Mouse (Mus musculus): ENCODE results near the gene Gcc2. TPM values are rescaled to one million over a fixed set of nuclear protein-coding genes. Genes with fewer than 3 reads are reported as not detected.
"Not testable (repeated sequence)": the region's sequence is repeated elsewhere in the genome, so short reads cannot be mapped to it uniquely, and the experiment has no call there.

Gene Gcc2
- polyA plus RNA-seq, 1 experiment from 2014 or later, result 27.2 TPM

GRCm38 (mm10) chr10:58327836-58328235, 72.5 kb downstream of the Gcc2 start:
- H3K9me3 ChIP-seq (replicated peaks); H3K4me2 ChIP-seq; H3K36me3 ChIP-seq; H3K27ac ChIP-seq; H3K27me3 ChIP-seq; H3K9ac ChIP-seq; H3K4me3 ChIP-seq (replicated peaks); ATAC-seq (ENCODE audit: low read depth); DNase-seq: not testable (repeated sequence)
- 77% methylated on average over 6 of the region's 6 CpGs for WGBS (ENCODE audit: insufficient replicate concordance)
- H3K4me1 ChIP-seq (replicated peaks), result peaks cover 56% of the 10 kb centered on the region

GRCm38 (mm10) chr10:58328517-58329108, 73.3 kb downstream of the Gcc2 start:
- Histone ChIP-seq H3K27me3 (no peaks in the 10 kb centered on the region), H3K27ac (no peak overlapping the region), H3K36me3 (no peaks in the 10 kb centered on the region), H3K4me3 (replicated peaks) (no peak overlapping the region), H3K4me2 (no peak overlapping the region), H3K4me1 (replicated peaks) (peaks cover 58% of the 10 kb centered on the region), H3K9me3 (replicated peaks) (no peaks in the 10 kb centered on the region), H3K9ac (0 out of 2 replicates have a peak overlapping the region, but pooled peaks have one; percentile 13)
- DNase-seq (no peak), ATAC-seq (ENCODE audit: low read depth) (no peak)
- 80% methylated on average over 8 of the region's 8 CpGs for WGBS (ENCODE audit: insufficient replicate concordance)

DNA sequence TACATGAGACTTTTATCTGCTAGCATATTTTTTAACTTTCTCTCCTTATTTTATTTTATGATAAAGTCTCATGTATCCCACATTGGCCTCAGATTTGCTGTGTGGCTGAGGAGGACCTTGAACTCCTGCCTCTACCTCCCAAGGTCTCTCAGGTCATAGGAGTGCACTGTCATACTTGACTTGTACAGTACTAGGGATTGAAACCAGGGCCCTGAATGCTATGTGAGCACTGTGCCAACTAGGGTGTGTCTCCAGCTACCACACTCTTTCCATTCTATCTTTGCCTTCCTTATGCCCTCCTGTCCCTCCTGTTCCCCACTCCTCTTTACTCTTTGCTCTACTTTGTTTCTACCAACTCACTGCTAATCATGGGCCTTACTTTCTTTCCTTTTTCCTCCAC, 75.3 kb downstream of the Gcc2 start:
- peaks cover 54% of the 10 kb centered on the region for H3K4me1 ChIP-seq (replicated peaks)
- H3K27ac ChIP-seq, result no peak overlapping the region
- H3K36me3 ChIP-seq, result no peaks in the 10 kb centered on the region
- peak; percentile 64 for ATAC-seq (ENCODE audit: low read depth)
- no peak overlapping the region for H3K9ac ChIP-seq
- no peak overlapping the region for H3K4me2 ChIP-seq
- H3K27me3 ChIP-seq, result no peaks in the 10 kb centered on the region
- no peak for DNase-seq
- H3K4me3 ChIP-seq (replicated peaks), result no peak overlapping the region
- H3K9me3 ChIP-seq (replicated peaks), result no peaks in the 10 kb centered on the region

- Histone ChIP-seq H3K4me3 (replicated peaks) (no peak overlapping the region), H3K27me3 (no peaks in the 10 kb centered on the region), H3K27ac (no peak overlapping the region), H3K4me2 (no peak overlapping the region), H3K36me3 (no peaks in the 10 kb centered on the region), H3K9ac (no peak overlapping the region), H3K9me3 (replicated peaks) (no peaks in the 10 kb centered on the region), H3K4me1 (replicated peaks) (peaks cover 44% of the 10 kb centered on the region)
- ATAC-seq (ENCODE audit: low read depth), result no peak
- DNase-seq, result no peak
Observed at GRCm38 (mm10) chr10:58331741-58332140, 76.4 kb downstream of the Gcc2 start.

- DNase-seq (no peak), ATAC-seq (ENCODE audit: low read depth) (no peak)
- Histone ChIP-seq H3K4me1 (replicated peaks) (peaks cover 38% of the 10 kb centered on the region), H3K36me3 (no peaks in the 10 kb centered on the region), H3K27me3 (no peaks in the 10 kb centered on the region), H3K9ac (no peak overlapping the region), H3K4me2 (no peak overlapping the region), H3K27ac (no peak overlapping the region), H3K4me3 (replicated peaks) (no peak overlapping the region), H3K9me3 (replicated peaks) (no peaks in the 10 kb centered on the region)
- 71% methylated on average over 5 of the region's 5 CpGs for WGBS (ENCODE audit: insufficient replicate concordance)
Observed at GRCm38 (mm10) chr10:58333414-58333813, 78.1 kb downstream of the Gcc2 start.

- Histone ChIP-seq H3K4me3 (replicated peaks) (no peak overlapping the region), H3K36me3 (peaks cover 6% of the 10 kb centered on the region; the same call in 1 of the 2 replicates), H3K4me1 (replicated peaks) (peaks cover 33% of the 10 kb centered on the region), H3K4me2 (no peak overlapping the region), H3K9me3 (replicated peaks) (no peaks in the 10 kb centered on the region), H3K27ac (no peak overlapping the region), H3K9ac (no peak overlapping the region), H3K27me3 (no peaks in the 10 kb centered on the region)
- no peak for DNase-seq
- WGBS (ENCODE audit: insufficient replicate concordance), result 95% methylated on average over 1 of the region's 1 CpGs
- no peak for ATAC-seq (ENCODE audit: low read depth)
Observed at GRCm38 (mm10) chr10:58336156-58336555, 80.9 kb downstream of the Gcc2 start.

DNA sequence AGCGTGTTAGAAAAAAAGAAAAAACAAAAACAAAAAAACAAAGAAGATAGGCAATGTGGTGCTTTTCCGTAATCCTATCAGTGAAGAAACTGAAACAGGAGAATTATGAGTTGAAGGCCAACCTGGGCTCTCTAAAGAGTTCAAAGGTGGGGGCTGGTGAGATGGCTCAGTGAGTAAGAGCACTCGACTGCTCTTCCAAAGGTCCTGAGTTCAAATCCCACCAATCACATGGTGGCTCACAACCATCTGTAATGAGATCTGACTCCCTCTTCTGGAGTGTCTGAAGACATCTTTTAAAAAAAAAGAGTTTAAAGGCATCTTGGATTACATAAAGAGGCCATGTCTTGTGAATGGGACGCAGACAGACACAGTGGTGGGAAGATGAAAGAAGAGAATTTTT, 81.8 kb downstream of the Gcc2 start:
- ATAC-seq (ENCODE audit: low read depth); DNase-seq; H3K4me2 ChIP-seq; H3K9me3 ChIP-seq (replicated peaks); H3K27me3 ChIP-seq; H3K36me3 ChIP-seq; H3K27ac ChIP-seq; H3K4me3 ChIP-seq (replicated peaks); H3K9ac ChIP-seq: not testable (repeated sequence)
- 80% methylated on average over 4 of the region's 4 CpGs for WGBS (ENCODE audit: insufficient replicate concordance)
- H3K4me1 ChIP-seq (replicated peaks), result peaks cover 38% of the 10 kb centered on the region

DNA sequence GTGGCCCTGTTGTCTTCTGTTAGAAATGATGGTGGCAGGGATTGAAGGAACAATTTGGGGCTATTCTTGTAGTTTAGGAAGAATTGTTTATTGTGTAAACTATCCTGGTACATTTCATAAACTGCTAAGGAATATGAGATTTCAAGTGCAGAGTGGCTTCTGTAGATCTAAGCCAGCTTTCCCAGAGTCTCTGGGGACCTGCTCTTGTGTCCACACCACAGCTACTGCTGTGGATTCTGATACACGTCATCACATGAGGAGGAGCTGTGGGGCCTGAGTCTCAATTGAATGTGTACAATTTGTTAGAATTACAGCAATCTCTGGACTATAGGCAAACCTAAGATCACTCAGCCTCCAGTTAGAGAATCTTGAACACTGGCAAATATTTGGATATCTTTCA, 83.3 kb downstream of the Gcc2 start:
- ATAC-seq (ENCODE audit: low read depth), result no peak
- Histone ChIP-seq H3K4me3 (replicated peaks) (no peak overlapping the region), H3K9ac (no peak overlapping the region), H3K27me3 (no peaks in the 10 kb centered on the region), H3K36me3 (peaks cover 6% of the 10 kb centered on the region; the same call in 1 of the 2 replicates), H3K4me1 (replicated peaks) (peaks cover 40% of the 10 kb centered on the region), H3K27ac (no peak overlapping the region), H3K9me3 (replicated peaks) (no peaks in the 10 kb centered on the region), H3K4me2 (no peak overlapping the region)
- 45% methylated on average over 1 of the region's 1 CpGs for WGBS (ENCODE audit: insufficient replicate concordance)
- DNase-seq, result no peak

- DNase-seq (no peak), ATAC-seq (ENCODE audit: low read depth) (peak; percentile 50)
- Histone ChIP-seq H3K4me3 (replicated peaks) (no peak overlapping the region), H3K27me3 (no peaks in the 10 kb centered on the region), H3K4me1 (replicated peaks) (peaks cover 39% of the 10 kb centered on the region), H3K4me2 (no peak overlapping the region), H3K9me3 (replicated peaks) (no peaks in the 10 kb centered on the region), H3K36me3 (peaks cover 6% of the 10 kb centered on the region; the same call in 1 of the 2 replicates), H3K9ac (no peak overlapping the region), H3K27ac (peak overlapping the region; percentile 51; the same call in 1 of the 2 replicates)
- 36% methylated on average over 2 of the region's 2 CpGs for WGBS (ENCODE audit: insufficient replicate concordance)
Observed at GRCm38 (mm10) chr10:58341685-58342084, 86.4 kb downstream of the Gcc2 start.

DNA sequence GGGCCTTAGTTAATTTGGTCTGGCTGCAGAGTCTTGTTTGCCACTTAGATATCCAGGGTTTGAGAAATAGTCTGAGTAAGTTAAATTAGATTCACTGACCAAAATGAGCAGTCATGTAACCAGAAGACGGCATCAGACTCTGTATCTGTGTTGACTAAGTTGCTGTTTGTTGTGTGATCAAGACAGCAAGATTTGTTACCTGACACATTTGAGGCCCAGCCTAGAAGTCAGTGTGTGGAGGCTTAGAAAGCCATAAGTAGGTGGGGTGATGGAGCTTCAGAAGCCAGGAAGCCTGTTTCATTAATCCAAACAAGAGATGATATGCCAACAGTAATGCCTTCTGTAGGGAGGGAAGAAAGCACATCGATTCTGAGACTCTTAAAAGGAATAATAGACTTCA, 86.9 kb downstream of the Gcc2 start:
- peaks cover 39% of the 10 kb centered on the region for H3K4me1 ChIP-seq (replicated peaks)
- peak overlapping the region; percentile 51 for H3K27ac ChIP-seq
- WGBS (ENCODE audit: insufficient replicate concordance), result 63% methylated on average over 2 of the region's 2 CpGs
- no peak overlapping the region for H3K4me3 ChIP-seq (replicated peaks)
- DNase-seq, result no peak
- ATAC-seq (ENCODE audit: low read depth), result no peak
- H3K36me3 ChIP-seq, result peaks cover 6% of the 10 kb centered on the region; the same call in 1 of the 2 replicates
- H3K9ac ChIP-seq, result no peak overlapping the region
- no peak overlapping the region for H3K4me2 ChIP-seq
- no peaks in the 10 kb centered on the region for H3K27me3 ChIP-seq
- no peaks in the 10 kb centered on the region for H3K9me3 ChIP-seq (replicated peaks)

DNA sequence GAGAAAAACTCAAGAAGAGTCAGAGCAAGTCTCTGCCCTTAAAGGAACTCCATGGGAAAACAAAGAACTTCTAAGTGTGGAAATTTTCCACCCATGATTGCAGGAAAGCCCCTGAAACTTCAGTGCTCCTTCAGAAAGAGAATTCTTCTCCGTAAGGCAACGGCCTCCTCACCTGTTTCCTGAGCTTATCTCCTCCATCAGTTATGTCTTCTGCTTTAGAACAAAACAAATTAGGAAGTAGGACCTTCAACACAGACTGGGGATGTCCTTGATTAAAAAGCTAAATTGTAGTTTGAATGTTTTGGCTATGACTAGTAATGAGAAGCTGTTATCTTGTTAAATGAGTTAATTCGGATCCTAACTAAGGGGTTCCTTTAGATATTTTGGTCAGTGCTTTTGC, 88.3 kb downstream of the Gcc2 start:
- Histone ChIP-seq H3K36me3 (peaks cover 6% of the 10 kb centered on the region; the same call in 1 of the 2 replicates), H3K27ac (no peak overlapping the region), H3K4me2 (no peak overlapping the region), H3K9me3 (replicated peaks) (no peaks in the 10 kb centered on the region), H3K27me3 (no peaks in the 10 kb centered on the region), H3K9ac (no peak overlapping the region), H3K4me1 (replicated peaks) (peaks cover 34% of the 10 kb centered on the region), H3K4me3 (replicated peaks) (no peak overlapping the region)
- no peak for ATAC-seq (ENCODE audit: low read depth)
- WGBS (ENCODE audit: insufficient replicate concordance), result 40% methylated on average over 3 of the region's 3 CpGs
- DNase-seq, result no peak

- Histone ChIP-seq H3K36me3 (no peaks in the 10 kb centered on the region), H3K27ac (no peak overlapping the region; the same call in 1 of the 2 replicates), H3K9ac (no peak overlapping the region), H3K27me3 (no peaks in the 10 kb centered on the region), H3K9me3 (replicated peaks) (no peaks in the 10 kb centered on the region), H3K4me1 (replicated peaks) (peaks cover 53% of the 10 kb centered on the region), H3K4me2 (no peak overlapping the region), H3K4me3 (replicated peaks) (no peak overlapping the region)
- 35% methylated on average over 3 of the region's 3 CpGs for WGBS (ENCODE audit: insufficient replicate concordance)
- no peak for ATAC-seq (ENCODE audit: low read depth)
- DNase-seq, result no peak
Observed at GRCm38 (mm10) chr10:58350600-58350999, 95.3 kb downstream of the Gcc2 start.
